In the genomic region with DNA sequence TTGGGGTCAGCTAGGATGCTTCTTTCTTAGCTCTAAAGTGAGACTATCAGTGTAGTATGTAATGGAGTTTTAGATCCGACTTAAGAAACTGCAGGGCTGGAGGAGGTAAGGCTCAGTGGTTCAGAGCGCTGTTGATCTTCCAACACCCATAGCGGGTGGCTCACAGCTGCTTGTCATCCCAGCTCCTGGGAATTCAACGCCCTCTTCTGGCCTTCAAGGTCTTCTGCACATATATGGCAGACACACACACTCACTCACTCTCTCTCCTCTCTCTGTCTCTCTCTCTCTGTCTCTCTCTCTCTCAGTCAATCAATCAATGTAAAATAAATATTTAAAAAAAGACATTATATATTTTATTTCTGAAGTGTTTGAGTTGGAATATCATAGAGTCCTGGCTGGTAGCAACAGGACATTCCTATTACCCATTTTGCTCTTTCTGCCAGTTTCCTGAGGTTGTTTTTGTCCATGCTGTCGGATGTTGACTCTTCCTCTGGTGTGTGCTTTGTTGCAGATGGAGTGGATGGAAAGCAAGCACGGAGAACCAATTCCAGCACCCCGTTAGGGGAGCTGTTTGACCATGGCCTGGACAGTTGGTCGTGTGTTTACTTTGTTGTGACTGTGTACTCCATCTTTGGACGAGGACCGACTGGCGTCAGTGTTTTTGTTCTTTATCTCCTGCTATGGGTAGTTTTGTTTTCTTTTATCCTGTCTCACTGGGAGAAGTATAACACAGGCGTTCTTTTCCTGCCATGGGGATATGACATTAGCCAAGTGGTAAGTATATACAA, we compare ENCODE assay signal across 26 mouse cellular contexts. TPM values are rescaled to one million over a fixed set of nuclear protein-coding genes. Genes with fewer than 3 reads are reported as not detected.
DNase-seq lines count a peak whose midpoint lies in the region; ATAC-seq and TF ChIP-seq lines count a peak whose summit lies in the region.
"Had no signal": no experiment of that assay in that cellular context is flagged by ENCODE, and none has a peak within 500 bp of the region (broad histone marks: within the 10 kb centered on the region; RNA-seq: fewer than 3 reads in every experiment).

No protein-coding gene starts in this region.

- intact Hi-C loops in heart, postnatal 25 days (cut with DNase I): no loop called here

- no peaks in the 10 kb centered on the region for H3K4me1 ChIP-seq in lung, embryonic 14.5 days (ENCODE audit: insufficient read depth)
- H3K4me1 ChIP-seq in liver, embryonic 15.5 days (replicated peaks): peaks cover 3% of the 10 kb centered on the region; the same call in 1 of the 2 replicates
- H3K4me1 ChIP-seq: embryonic facial prominence, embryonic 15.5 days; hindbrain, embryonic 10.5 days; intestine, embryonic 15.5 days; kidney, embryonic 15.5 days had no signal

- no peaks in the 10 kb centered on the region for H3K9me3 ChIP-seq in lung, embryonic 14.5 days (ENCODE audit: low read depth, low read length)
- H3K9me3 ChIP-seq in liver, embryonic 15.5 days (replicated peaks): no peaks in the 10 kb centered on the region
- H3K9me3 ChIP-seq: embryonic facial prominence, embryonic 15.5 days; hindbrain, embryonic 10.5 days; intestine, embryonic 15.5 days; kidney, embryonic 15.5 days had no signal

- H3K4me3 ChIP-seq in lung, embryonic 14.5 days (ENCODE audit: low read depth, low read length): no peak overlapping the region
- no peak overlapping the region for H3K4me3 ChIP-seq in liver, embryonic 15.5 days (replicated peaks)
- H3K4me3 ChIP-seq: embryonic facial prominence, embryonic 15.5 days; gastrocnemius, adult 2 months; hindbrain, embryonic 10.5 days; intestine, embryonic 15.5 days; kidney, embryonic 15.5 days had no signal

- WGBS in lung, embryonic 14.5 days: 49% methylated on average over 12 of the region's 12 CpGs
- whole genome bisulfite sequencing in liver, embryonic 15.5 days (ENCODE audit: insufficient replicate concordance): 73% methylated on average over 12 of the region's 12 CpGs

- H3K27me3 ChIP-seq in lung, embryonic 14.5 days (ENCODE audit: insufficient read depth, low read length): no peaks in the 10 kb centered on the region
- no peaks in the 10 kb centered on the region for H3K27me3 ChIP-seq in liver, embryonic 15.5 days
- H3K27me3 ChIP-seq: embryonic facial prominence, embryonic 15.5 days; intestine, embryonic 15.5 days; kidney, embryonic 15.5 days had no signal

- H3K27ac ChIP-seq in lung, embryonic 14.5 days (ENCODE audit: low read depth): peak overlapping the region; percentile 37
- no peak overlapping the region for H3K27ac ChIP-seq in liver, embryonic 15.5 days (replicated peaks)
- H3K27ac ChIP-seq: embryonic facial prominence, embryonic 15.5 days; gastrocnemius, adult 2 months; hindbrain, embryonic 10.5 days; intestine, embryonic 15.5 days; kidney, embryonic 15.5 days had no signal

- H3K4me2 ChIP-seq in lung, embryonic 14.5 days: no peak overlapping the region
- H3K4me2 ChIP-seq in liver, embryonic 15.5 days: no peak overlapping the region
- H3K4me2 ChIP-seq: embryonic facial prominence, embryonic 15.5 days; intestine, embryonic 15.5 days; kidney, embryonic 15.5 days had no signal

- no peak overlapping the region for H3K9ac ChIP-seq in lung, embryonic 14.5 days
- H3K9ac ChIP-seq in liver, embryonic 15.5 days: no peak overlapping the region
- H3K9ac ChIP-seq: embryonic facial prominence, embryonic 15.5 days; intestine, embryonic 15.5 days; kidney, embryonic 15.5 days had no signal

- DNase-seq in heart, adult 11 months: peak; percentile 71
- no peak for DNase-seq in heart, postnatal 25 days (ENCODE audit: low spot score)
- peak; percentile 41 for DNase-seq in lung, embryonic 14.5 days
- DNase-seq in lung, postnatal 36 days: no peak
- peak; percentile 12 for DNase-seq in ES-CJ7 (ENCODE audit: low read depth, low spot score)
- no peak for DNase-seq in spleen, postnatal 36 days (ENCODE audit: low spot score in 2 of 2)
- no peak for DNase-seq in cerebellum, adult 11-12 months
- DNase-seq: adrenal gland, postnatal 14 days; cerebellum, adult 9-11 months; gastrocnemius, adult 2 months; kidney, postnatal 36 days; layer of hippocampus, adult 9-11 months; midbrain, embryonic 14.5 days; thymus, postnatal 25 days had no signal

- TF ChIP-seq CTCF in lung, embryonic 14.5 days (IDR thresholded peaks at IDR 0.05; ENCODE audit: low read depth): no peak

- ATAC-seq in lung, embryonic 14.5 days (ENCODE audit: insufficient read depth): peak; percentile 54; the same call in 1 of the 2 replicates
- ATAC-seq in liver, embryonic 15.5 days (ENCODE audit: insufficient read depth): peak; percentile 52
- ATAC-seq: forebrain, embryonic 14.5 days; hindbrain, embryonic 16.5 days; intestine, embryonic 15.5 days had no signal

- H3K36me3 ChIP-seq in lung, embryonic 14.5 days (ENCODE audit: insufficient read depth): peaks cover 50% of the 10 kb centered on the region
- peaks cover 70% of the 10 kb centered on the region for H3K36me3 ChIP-seq in liver, embryonic 15.5 days (replicated peaks)

RNA-seq across cellular contexts. Expression of gene Selenoi, which starts 23.4 kb away (rescaled TPM):
- total RNA-seq in heart, postnatal 25 days (2021): 10 to 100 TPM; 14.1 to 16.2 TPM
- 18.9 and 19.2 TPM in 2 replicates for polyA plus RNA-seq in lung, embryonic 14.5 days (2014; fragmentation: Nextera tagmentation; extraction: Ambion mirVana)
- 13.3 and 14.1 TPM in 2 replicates for polyA plus RNA-seq in liver, embryonic 15.5 days (2015; fragmentation: Nextera tagmentation; extraction: Ambion mirVana)

RNA-seq across cellular contexts. Expression of gene Drc1, which starts 25.4 kb away (rescaled TPM):
- total RNA-seq in heart, postnatal 25 days (2021): not detected
- 0.46 and 0.51 TPM in 2 replicates for polyA plus RNA-seq in lung, embryonic 14.5 days (2014; fragmentation: Nextera tagmentation; extraction: Ambion mirVana)
- 1.5 TPM in 2 replicates for polyA plus RNA-seq in liver, embryonic 15.5 days (2015; fragmentation: Nextera tagmentation; extraction: Ambion mirVana)
- total RNA-seq: common myeloid progenitor, adult 5-6 weeks; gastrocnemius, adult 2 months had no signal

RNA-seq across cellular contexts. Expression of gene Adgrf3, which starts 50.2 kb away (rescaled TPM):
- total RNA-seq in heart, postnatal 25 days (2021): under 1 TPM; 0.08 to 0.11 TPM
- polyA plus RNA-seq in lung, embryonic 14.5 days (2014; fragmentation: Nextera tagmentation; extraction: Ambion mirVana): 0.11 and 0.20 TPM in 2 replicates
- polyA plus RNA-seq in liver, embryonic 15.5 days (2015; fragmentation: Nextera tagmentation; extraction: Ambion mirVana): not detected in 2 replicates
- total RNA-seq: adrenal gland, postnatal 14 days; common myeloid progenitor, adult 5-6 weeks; gastrocnemius, adult 2 months; left cerebral cortex, postnatal 25 days; megakaryocyte-erythroid progenitor cell, adult 5-6 weeks had no signal
- polyA plus RNA-seq: forebrain, embryonic 14.5 days; frontal cortex, adult 2 months; hindbrain, embryonic 10.5 days; hindbrain, embryonic 16.5 days; midbrain, embryonic 14.5 days; neural tube, embryonic 11.5 days had no signal

Comparison
In these comparisons a context has a peak if more than half of its experiments do, and no peak if none do; other contexts are left out.
1. DNase-seq: peak in heart, adult 11 months (single experiment), lung, embryonic 14.5 days (single experiment) and ES-CJ7 (single experiment); none in heart, postnatal 25 days (single experiment), lung, postnatal 36 days (single experiment), spleen, postnatal 36 days (0 of 2) and cerebellum, adult 11-12 months (single experiment).